Mouse (Mus musculus): ENCODE results near the gene Rfpl4b. TPM values are rescaled to one million over a fixed set of nuclear protein-coding genes. Genes with fewer than 3 reads are reported as not detected.
"Not testable (repeated sequence)": the region's sequence is repeated elsewhere in the genome, so short reads cannot be mapped to it uniquely, and the experiment has no call there.

The Rfpl4b gene
- total RNA-seq (2015; ENCODE audit: low replicate concordance), result not detected in 2 replicates
- total RNA-seq (2017; ENCODE audit: low replicate concordance), result not detected in 2 replicates

GRCm38 (mm10) chr10:38821679-38822078 is at the start of gene Rfpl4b:
Rfpl4b (minus strand) TSS chr10:38821779.
- ATAC-seq (replicated peaks; ENCODE audit: low FRiP score, poor library complexity, severe bottlenecking), result no peak

DNA sequence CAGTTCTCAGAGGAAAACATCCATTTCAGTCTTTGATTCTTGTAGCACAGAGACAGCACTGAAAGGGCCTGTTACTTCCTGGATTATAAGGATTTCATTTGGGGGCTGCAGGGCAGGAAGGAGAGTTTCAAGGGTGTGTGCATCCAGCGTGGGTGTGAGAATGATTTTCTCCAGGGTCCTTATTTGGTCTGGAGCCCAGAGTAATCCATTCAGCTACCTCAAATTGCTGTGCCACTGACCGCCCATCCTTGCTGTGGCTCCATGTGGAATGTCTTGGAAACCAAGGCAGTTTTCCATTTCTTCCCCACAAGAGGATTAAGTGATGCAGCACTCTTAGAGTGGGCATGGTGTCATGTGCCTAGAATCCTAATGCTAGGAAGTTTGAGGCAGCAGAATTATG is 33.6 kb upstream of the Rfpl4b start:
- ATAC-seq (replicated peaks; ENCODE audit: low FRiP score, poor library complexity, severe bottlenecking), result no peak

GRCm38 (mm10) chr10:38850006-38850405 is 28.4 kb upstream of the Rfpl4b start:
- ATAC-seq (replicated peaks; ENCODE audit: low FRiP score, poor library complexity, severe bottlenecking), result not testable (repeated sequence)

DNA sequence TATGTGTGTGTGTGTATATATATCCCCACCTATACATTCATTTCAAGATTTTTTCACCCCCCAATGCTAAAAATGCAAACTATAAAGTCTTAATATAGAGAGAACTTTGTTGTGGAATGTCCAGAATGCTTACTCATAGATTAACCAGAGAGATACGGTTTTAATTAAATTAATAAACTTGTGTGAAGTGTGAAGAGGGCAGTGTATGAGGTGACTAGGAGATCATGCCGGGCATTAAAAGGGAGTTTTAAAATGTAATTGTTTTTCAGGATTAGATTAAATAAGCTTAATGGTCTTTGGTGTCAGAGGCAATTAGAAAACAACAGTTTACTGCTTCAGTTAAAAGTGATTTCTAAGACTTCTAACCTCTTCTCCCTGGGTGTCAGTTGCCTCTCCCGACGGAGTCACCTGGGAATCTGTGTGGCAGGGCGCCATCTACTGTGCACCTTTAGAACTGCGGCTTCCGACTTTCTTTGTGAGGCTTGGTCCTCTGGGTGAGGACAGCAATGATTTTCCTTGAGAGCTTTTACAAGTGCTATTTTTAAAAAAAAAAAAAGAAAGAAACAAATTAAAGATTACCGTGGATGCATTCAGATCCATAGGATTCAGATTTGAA is 27.4 kb upstream of the Rfpl4b start:
- ATAC-seq (replicated peaks; ENCODE audit: low FRiP score, poor library complexity, severe bottlenecking), result no peak

DNA sequence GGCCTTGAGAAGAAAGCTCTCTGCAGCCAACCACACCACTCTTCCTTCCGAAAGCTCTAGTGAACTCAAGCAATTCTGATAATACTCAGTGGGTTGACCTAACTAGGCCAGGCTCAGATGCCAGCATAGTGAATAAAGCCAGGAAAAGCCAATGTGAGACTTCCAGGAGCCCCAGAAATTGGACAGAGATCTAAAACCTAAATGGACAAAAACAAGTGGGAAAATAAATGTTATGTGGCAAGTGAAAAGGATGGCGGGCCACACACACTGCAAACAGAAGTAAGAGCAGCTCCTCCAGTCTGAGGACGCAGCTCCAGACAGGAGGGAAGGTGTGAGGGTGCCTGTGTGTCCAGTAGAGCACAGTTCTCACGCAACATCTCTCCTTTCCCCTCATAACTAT is 26.7 kb upstream of the Rfpl4b start:
- no peak for ATAC-seq (replicated peaks; ENCODE audit: low FRiP score, poor library complexity, severe bottlenecking)

DNA sequence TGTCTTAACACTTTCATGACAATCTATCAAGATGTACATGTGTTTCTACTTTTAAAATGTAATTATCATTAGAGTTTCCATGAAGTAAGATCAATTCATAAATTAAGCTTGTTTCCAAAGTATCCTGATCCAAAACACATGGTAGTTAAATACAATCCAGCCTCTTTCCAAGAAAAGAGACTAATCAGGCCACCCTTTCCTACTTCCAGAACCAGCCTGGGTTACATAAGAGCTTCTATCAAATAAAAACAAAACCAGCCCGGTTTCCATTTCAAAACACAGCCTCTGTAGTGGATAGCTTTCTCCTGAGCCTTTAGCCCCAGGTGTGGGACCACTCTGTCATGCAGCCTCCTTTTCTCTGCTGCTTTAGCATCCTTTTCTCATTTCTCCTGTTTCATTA is 2.2 kb upstream of the Rfpl4b start:
- ATAC-seq (replicated peaks; ENCODE audit: low FRiP score, poor library complexity, severe bottlenecking), result no peak

- ATAC-seq (replicated peaks; ENCODE audit: low FRiP score, poor library complexity, severe bottlenecking), result no peak
Measured at GRCm38 (mm10) chr10:38806056-38806455, 15.5 kb downstream of the Rfpl4b start.

DNA sequence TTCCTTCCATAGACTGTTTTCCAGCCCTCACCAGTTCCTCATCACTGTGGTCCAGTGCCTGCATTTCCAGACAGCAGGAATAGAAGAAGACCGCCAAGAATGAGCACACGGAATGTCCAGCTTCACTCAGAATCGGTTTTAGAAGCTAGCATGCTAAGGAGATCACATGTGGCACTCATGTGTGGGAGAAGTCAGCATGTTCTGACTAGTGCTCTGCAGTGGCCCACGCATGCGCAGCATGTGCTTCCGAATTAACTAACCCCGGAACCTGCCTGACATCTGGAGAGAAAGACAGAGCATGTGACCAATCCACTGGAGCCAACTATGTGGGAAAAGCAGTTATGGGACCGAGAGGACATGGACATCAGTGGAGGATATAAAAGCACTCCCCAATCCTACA is 17.5 kb downstream of the Rfpl4b start:
- no peak for ATAC-seq (replicated peaks; ENCODE audit: low FRiP score, poor library complexity, severe bottlenecking)

DNA sequence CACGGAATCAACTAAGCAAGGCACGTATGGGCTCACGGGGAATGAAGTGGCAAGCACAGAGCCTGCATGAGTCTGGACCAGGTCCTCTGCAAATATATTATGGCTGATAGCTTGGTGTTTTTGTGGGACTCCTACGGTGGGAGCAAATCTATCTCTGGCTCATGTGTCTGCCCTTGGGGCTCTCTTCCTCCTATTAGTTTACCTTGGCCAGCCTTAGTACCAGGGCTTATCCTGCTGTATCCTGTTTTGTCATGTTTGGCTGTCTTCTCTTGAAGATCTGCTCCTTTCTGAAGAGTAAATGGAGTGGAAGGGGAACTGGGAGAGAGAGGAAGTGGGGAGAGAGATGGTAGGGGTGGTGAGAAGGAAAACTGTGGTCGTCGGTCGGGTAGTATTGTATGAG is 18.3 kb downstream of the Rfpl4b start:
- ATAC-seq (replicated peaks; ENCODE audit: low FRiP score, poor library complexity, severe bottlenecking), result no peak

DNA sequence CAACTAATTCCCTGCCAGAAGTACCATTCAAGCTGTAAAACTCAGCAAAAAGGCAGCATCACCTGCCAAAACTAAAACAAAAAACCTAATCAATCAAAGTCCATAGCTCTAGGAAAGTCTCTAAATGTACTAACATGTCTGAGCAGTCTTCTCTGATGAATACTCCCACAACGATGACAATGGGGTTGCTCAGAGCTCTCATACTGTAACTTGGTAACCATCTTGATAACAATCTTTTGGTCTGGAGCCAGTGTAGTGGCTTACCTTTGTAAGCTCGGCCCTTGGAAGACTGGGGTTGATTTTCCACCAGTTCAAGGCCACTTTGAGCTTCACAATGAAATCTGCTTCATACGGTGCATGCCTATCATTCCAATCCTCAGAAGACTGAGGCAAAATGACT is 33.0 kb downstream of the Rfpl4b start:
- no peak for ATAC-seq (replicated peaks; ENCODE audit: low FRiP score, poor library complexity, severe bottlenecking)

Other genes starting within 250 kb of the Rfpl4b start
- 7.1 TPM in 1 of 2 replicates, not detected in the other for gene Lama4, start 143.7 kb upstream of the Rfpl4b start, total RNA-seq (2015; ENCODE audit: low replicate concordance)
- 0.13 TPM in 1 of 2 replicates, not detected in the other for gene Lama4, start 143.7 kb upstream of the Rfpl4b start, total RNA-seq (2017; ENCODE audit: low replicate concordance)

All from erythroid progenitor cell, adult 5-6 weeks (primary cell).